Mouse (Mus musculus) spleen, adult 2 months (tissue): ENCODE results near the gene Notch4.

ENCODE experiments used
- CTCF ChIP-seq: fragments of 200-500 bp; IDR thresholded peaks from 2 replicates; pipeline ENCODE4 v1.5.1; 2011; ENCODE audit warnings: mild to moderate bottlenecking, inconsistent platforms; ENCODE audit not compliant: insufficient read depth, insufficient read length, insufficient replicate concordance; ENCODE audit errors: extremely low read depth
- POLR2A ChIP-seq: fragments of 200-500 bp; IDR thresholded peaks from 2 replicates; pipeline ENCODE4 v1.6.1; 2011; ENCODE audit warnings: low read depth, low read length, inconsistent platforms

DNA sequence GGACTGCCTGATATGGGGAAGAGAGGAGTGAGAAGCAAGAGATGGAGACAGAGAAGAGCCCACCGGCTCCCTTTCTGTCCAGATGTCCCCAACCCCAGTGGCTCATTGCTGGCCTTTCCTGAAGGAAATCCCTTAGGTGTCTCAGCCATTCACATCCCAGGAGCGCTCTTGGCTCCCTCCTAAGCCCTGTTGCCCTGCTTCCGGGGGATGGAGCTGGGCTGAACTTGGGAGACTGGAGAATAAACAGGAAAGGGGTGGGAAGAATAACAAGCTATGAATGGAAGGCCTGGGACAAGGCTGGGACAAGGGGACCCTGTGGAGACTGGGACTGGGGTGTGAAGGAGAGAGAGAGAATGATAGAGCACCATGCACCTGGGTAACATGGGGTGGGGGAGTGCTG is 728 bp downstream of the Notch4 start:
- no peak for TF ChIP-seq CTCF
- TF ChIP-seq POLR2A, result no peak
